Mouse (Mus musculus): Measurements from ENCODE around the gene Cmtm3.
A peak's percentile ranks its signal among the peaks of the same experiment; 100 is the strongest.

Cmtm3 gene

DNA sequence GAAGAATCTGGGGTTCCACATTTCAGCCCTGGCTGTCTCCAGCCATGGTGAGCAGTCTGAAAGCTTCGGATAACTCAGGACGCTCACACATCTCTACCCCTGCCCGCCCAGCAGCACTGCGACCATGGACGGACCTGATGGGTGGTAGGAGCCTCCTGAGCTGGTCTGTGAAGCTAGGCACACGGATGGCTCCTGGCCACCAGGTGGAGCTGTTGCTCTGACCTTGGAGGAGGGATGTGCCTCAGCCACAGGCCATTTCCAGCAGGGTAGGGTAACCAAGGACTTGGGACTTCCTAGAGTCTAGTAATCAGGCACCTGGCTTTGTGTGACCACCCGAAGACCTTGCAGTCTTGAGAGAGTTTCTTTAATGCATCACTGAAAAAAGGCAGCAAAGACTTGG, 4.7 kb downstream of the Cmtm3 start:
- DNase-seq: peak; percentile 90 to 93

DNA sequence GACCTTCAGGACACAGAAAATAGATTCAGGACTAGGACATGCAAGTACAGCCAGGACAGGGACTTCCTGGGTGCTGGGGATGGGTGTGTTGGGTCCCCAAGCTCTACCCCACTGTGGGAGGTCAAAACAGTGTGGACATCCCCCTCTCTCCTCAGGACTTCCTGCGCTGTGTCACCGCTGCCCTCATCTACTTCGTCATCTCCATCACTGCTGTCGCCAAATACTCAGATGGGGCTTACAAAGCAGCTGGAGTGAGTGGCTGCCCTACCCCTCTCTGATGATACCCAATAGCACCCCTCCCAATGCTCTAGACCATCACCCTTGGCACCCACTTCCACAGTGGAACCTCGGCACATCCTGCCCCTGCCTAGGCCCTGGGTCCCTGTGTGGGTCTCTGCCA, 5.4 kb downstream of the Cmtm3 start:
- DNase-seq: no peak

DNA sequence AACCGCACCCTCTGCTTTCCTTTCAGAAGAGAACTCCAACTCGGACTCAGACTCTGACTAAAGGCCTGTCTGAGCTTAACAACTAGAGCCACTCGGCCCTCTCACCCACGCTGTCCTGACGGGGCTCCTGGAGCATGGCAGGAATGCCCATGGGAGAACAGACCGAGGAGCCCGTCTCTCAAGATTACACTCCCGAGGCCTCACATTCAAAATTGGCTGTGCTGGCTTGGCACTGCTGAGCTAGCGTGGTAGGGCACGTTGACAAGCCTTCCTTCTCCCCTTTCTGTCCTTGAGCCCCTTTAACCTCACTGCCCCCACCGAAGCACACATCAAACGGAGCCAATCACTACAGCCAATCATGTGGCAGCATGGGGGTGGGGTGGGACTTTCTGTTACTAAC, 7.5 kb downstream of the Cmtm3 start:
- DNase-seq: no peak

GRCm38 (mm10) chr8:104348971-104349370, 9.8 kb downstream of the Cmtm3 start:
- DNase-seq: no peak

DNA sequence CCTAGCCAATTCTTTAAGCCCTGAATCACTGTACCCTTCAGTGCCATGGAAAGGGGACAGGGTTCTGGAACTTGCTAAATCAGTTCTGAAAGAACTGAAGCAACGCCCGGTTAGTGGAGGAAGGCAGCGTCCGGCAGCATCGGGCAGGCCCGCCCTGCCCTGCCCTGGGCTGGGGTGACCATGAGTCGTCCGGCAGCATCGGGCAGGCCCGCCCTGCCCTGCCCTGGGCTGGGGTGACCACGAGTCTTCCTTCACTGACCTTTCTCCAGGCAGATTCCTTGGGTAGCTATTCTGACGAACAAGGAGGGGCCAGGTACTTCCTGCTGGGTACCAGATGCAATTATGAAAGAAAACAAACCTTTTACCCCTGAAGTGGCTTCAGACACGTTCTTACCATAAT, 10.8 kb downstream of the Cmtm3 start:
- DNase-seq: no peak

DNA sequence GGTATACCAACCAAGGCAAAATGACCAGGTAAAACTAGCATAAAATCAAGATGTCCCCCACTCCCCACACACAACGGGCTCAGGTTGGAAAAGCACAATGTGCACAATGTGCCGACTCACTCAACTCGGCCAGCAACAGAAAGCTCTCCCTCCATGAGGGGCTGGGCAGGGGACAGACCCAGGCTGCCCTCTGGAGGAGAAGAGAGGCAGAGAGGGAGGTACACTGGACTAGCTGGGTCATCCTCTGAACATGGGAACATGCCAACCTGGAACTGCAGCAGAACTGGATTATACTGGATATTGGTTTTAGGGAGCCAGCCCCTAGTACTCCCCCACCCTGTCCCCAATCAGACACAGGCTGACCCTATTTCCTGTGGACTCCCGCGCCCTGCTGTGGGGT, 14.0 kb downstream of the Cmtm3 start:
- DNase-seq: no peak

DNA sequence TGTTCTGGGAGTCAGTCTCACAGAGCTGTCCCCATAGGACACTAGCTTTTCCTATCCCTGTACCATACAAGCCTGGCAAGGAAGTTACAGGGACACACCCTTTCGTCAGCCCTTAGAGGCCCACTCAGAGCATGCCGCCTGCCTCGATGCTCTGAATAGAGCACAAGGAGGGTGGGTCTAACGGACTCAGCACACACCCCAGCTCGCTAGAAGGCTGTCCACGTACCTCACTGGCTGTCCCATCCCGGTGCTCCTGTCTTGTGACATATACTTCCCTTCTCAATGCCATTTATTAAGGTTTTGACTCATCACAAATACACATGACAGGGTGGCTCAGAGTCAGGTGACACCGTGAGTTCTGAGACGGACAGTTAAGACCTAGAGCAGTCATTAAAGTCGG, 15.3 kb downstream of the Cmtm3 start:
- no peak for DNase-seq

GRCm38 (mm10) chr8:104358637-104359036, 19.4 kb downstream of the Cmtm3 start:
- DNase-seq: no peak

- peak; percentile 51 to 65 for DNase-seq
Observed at GRCm38 (mm10) chr8:104359778-104360456, 20.7 kb downstream of the Cmtm3 start.

DNA sequence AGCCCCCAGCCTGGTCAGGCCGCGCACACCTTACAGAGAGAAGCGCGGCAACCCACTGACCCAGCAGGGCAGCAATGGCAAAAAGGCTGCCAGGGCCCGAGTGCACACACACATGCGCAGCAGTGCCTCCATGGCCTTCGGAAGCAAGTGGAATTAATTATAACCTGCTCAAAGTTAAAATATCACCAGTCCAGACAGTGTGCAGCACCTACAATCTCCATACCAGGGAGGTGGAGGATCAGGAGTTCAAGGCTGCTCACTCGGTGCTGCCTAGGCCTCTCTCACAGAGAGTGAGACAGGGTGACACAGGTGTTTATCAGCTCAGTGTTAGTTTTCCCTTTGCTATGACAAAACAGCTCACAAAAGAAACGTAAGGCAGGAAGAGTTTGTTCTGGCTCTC, 26.5 kb downstream of the Cmtm3 start:
- DNase-seq: no peak

- DNase-seq: no peak
Observed at GRCm38 (mm10) chr8:104367398-104367797, 28.2 kb downstream of the Cmtm3 start.

GRCm38 (mm10) chr8:104369591-104369990, 30.4 kb downstream of the Cmtm3 start:
- DNase-seq: no peak

- DNase-seq: no peak
Observed at GRCm38 (mm10) chr8:104370071-104370470, 30.9 kb downstream of the Cmtm3 start.

DNA sequence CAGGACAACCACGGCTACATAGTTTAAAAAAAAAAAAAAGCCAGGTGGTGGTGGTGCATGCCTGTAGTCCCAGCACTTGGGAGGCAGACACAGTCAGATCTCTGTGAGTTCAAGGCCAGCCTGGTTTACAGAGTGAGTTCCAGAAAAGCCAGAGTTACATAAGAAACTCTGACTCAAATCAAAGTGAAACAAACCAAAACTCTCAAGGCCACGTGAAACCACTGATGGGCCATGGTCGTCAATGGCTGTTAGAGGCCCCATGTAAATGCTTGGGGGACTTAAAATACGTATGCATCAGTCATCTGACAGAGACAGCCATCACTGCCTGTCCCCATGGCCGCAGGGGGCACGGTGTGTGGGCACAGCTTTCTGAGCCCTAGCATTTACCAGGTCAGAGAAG, 31.9 kb downstream of the Cmtm3 start:
- DNase-seq: no peak

GRCm38 (mm10) chr8:104373779-104374178, 34.6 kb downstream of the Cmtm3 start:
- peak; percentile 42 to 56 for DNase-seq

- DNase-seq: no peak
Observed at GRCm38 (mm10) chr8:104374269-104374668, 35.1 kb downstream of the Cmtm3 start.

- DNase-seq: peak; percentile 59 to 62
Observed at GRCm38 (mm10) chr8:104374864-104375846, 35.9 kb downstream of the Cmtm3 start.

DNA sequence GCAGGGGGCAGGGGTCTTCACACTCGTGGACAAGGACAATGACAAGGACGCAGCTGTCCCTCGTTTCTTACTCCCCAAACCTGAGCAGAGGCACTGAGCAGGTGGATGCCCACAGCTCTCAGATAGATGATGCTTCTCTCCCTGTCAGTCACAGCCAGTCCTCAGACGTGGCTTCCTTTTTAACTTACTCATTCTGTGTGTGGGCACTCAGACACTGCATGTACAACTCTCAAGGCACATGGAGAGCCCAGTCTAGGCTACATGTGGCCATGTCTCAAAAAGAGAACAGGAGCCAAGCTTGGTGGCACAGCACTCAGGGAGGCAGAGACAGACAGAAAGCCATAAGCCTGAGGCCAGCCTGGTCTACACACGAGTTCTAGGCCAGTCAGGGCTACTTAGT, 36.7 kb downstream of the Cmtm3 start:
- no peak for DNase-seq

DNA sequence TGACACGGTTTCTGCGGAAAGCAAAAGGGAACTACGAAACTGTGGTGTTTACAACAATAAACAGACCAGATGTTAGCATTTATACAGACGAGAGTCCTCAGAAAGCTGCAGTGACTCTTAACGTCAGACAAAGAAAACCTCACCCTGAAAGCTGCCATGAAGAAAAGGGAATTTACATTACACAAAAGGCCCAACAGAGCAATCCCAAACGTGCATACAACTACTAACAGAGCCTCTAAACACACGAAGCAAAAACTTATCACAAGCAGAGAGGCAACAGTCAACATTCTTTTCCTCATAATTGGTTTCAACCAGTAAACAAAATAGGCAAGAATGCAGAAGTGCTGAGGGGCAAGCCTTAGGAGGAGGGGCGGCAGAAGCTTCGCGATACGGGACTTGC, 37.5 kb downstream of the Cmtm3 start:
- DNase-seq: no peak

DNA sequence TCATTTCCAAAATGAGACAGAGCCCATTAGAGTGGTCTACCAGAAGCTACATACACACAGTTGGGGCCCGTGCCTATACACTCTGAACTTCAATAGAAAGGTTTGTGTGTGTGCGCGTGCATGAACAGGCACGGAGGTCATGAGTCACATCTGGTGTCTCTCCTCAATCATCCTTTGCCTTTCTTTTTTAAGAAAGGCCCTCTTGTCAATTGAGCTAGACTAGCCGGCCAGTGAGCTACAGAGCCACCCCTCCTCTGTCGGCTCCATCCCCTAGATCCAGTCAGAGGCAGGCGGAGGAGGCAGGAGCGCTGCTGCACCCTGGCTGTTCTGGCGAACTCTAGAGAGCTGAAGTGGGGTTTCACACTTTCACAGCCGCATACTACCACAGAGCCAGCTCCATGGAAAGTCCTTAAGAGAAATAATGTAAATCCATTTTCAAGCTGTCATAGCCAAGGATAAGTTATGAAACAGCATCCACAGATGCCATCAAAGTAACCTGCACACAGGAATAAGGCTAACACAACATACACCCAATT, 40.2 kb downstream of the Cmtm3 start:
- no peak for DNase-seq

- DNase-seq: no peak
Observed at GRCm38 (mm10) chr8:104380269-104380668, 41.1 kb downstream of the Cmtm3 start.

GRCm38 (mm10) chr8:104380961-104381411, 41.8 kb downstream of the Cmtm3 start:
- peak; percentile 47 to 54 for DNase-seq

- DNase-seq: no peak
Observed at GRCm38 (mm10) chr8:104383296-104383695, 44.1 kb downstream of the Cmtm3 start.

- DNase-seq: no peak
Observed at GRCm38 (mm10) chr8:104383977-104384376, 44.8 kb downstream of the Cmtm3 start.
